ENCODE assay signal across 8 mouse cellular contexts in genomic region chr9:36796781-36797555, GRCm38 (mm10). TPM values are rescaled to one million over a fixed set of nuclear protein-coding genes. Genes with fewer than 3 reads are reported as not detected.
DNase-seq lines count a peak whose midpoint lies in the region; ATAC-seq and TF ChIP-seq lines count a peak whose summit lies in the region.

Gene Ei24 (minus strand): TSS chr9:36797393.

- peak within 1 kb of the TSS; percentile 86 for H3K9ac ChIP-seq in hindbrain, embryonic 16.5 days (ENCODE audit: low read depth, low read length)

- peak; percentile 96 for DNase-seq in gastrocnemius, adult 2 months
- DNase-seq in left cerebral cortex, adult 18-20 months (ENCODE audit: low spot score in 2 of 2): peak; percentile 91 to 93
- peak; percentile 94 to 97 for DNase-seq in lung, postnatal 4 days
- DNase-seq in retina, postnatal 1 day: peak; percentile 92
- peak; percentile 85 for DNase-seq in thymus, postnatal 4 days

- H3K27ac ChIP-seq in gastrocnemius, adult 2 months: peak within 1 kb of the TSS; percentile 96
- peak within 1 kb of the TSS; percentile 56 for H3K27ac ChIP-seq in hindbrain, embryonic 16.5 days (ENCODE audit: low read depth, low read length)

- ATAC-seq in activated CD4-positive, CD25-positive, alpha-beta regulatory T cell, adult 4 months: peak; percentile 77
- peak; percentile 96 for ATAC-seq in common myeloid progenitor, adult 5-6 weeks (replicated peaks; ENCODE audit: low read depth, poor library complexity, severe bottlenecking)
- peak; percentile 99 for ATAC-seq in hindbrain, embryonic 16.5 days

- no peaks in the 10 kb centered on the region for H3K27me3 ChIP-seq in hindbrain, embryonic 16.5 days (replicated peaks; ENCODE audit: control insufficient read depth, insufficient read depth, low read length)

- peak within 1 kb of the TSS; percentile 73 for H3K4me2 ChIP-seq in hindbrain, embryonic 16.5 days (ENCODE audit: low read length)

- intact Hi-C loops in gastrocnemius, adult 2 months (cut with DNase I): loop anchor here (5.0 kb wide), 1 partner anchor 85 kb away; no protein-coding TSS in a partner anchor

- peak within 1 kb of the TSS; percentile 100 for H3K4me3 ChIP-seq in gastrocnemius, adult 2 months
- H3K4me3 ChIP-seq in hindbrain, embryonic 16.5 days (ENCODE audit: low read length): peak within 1 kb of the TSS; percentile 71

- TF ChIP-seq CTCF in gastrocnemius, adult 2 months (IDR thresholded peaks at IDR 0.05): no peak

- H3K9me3 ChIP-seq in hindbrain, embryonic 16.5 days (ENCODE audit: control insufficient read depth, low read length): no peaks in the 10 kb centered on the region

- H3K4me1 ChIP-seq in hindbrain, embryonic 16.5 days (ENCODE audit: control insufficient read depth, insufficient read depth, low read depth, low read length): peaks cover 11% of the 10 kb centered on the region

- under 1% methylated on average over 60 of the region's 66 CpGs for WGBS in hindbrain, embryonic 16.5 days

- H3K36me3 ChIP-seq in hindbrain, embryonic 16.5 days (ENCODE audit: control insufficient read depth, insufficient read depth, low read length): 0 out of 2 replicates have a peak, but pooled peaks cover 2% of the 10 kb centered on the region

RNA-seq across cellular contexts. Expression of gene Ei24, which starts in this region (rescaled TPM):
- polyA plus RNA-seq in activated CD4-positive, CD25-positive, alpha-beta regulatory T cell, adult 4 months (2017; shearing (Covaris generic)): 10 to 100 TPM; 12.0 to 15.3 TPM
- 32.4 and 39.6 TPM in 2 replicates for total RNA-seq in common myeloid progenitor, adult 5-6 weeks (2017)
- total RNA-seq in gastrocnemius, adult 2 months (2021): 10 to 100 TPM; 78.2 to 79.3 TPM
- 125 and 128 TPM in 2 replicates for polyA plus RNA-seq in hindbrain, embryonic 16.5 days (2015; fragmentation: Nextera tagmentation; extraction: Ambion mirVana)
- 100 to 1,000 TPM; 107 to 120 TPM for total RNA-seq in left cerebral cortex, adult 18-20 months (2021)

Comparison
In these comparisons a context has a peak if more than half of its experiments do, and no peak if none do; other contexts are left out.
1. Peak in every context shown above with its lines: DNase-seq, ATAC-seq, H3K4me3 ChIP-seq and H3K27ac ChIP-seq.